Mouse (Mus musculus): Measurements from ENCODE around the gene Mrpl52.
A peak's percentile ranks its signal among the peaks of the same experiment; 100 is the strongest.

Mrpl52 gene

GRCm38 (mm10) chr14:54412000-54412576, 14.6 kb upstream of the Mrpl52 start:
- no peak for DNase-seq (ENCODE audit: low read depth)

GRCm38 (mm10) chr14:54412629-54413170, 14.0 kb upstream of the Mrpl52 start:
- DNase-seq (ENCODE audit: low read depth), result peak; percentile 75

- DNase-seq (ENCODE audit: low read depth), result peak; percentile 79
Observed at GRCm38 (mm10) chr14:54413877-54414700, 12.6 kb upstream of the Mrpl52 start.

GRCm38 (mm10) chr14:54415241-54416020, 11.3 kb upstream of the Mrpl52 start:
- no peak for DNase-seq (ENCODE audit: low read depth)

- DNase-seq (ENCODE audit: low read depth), result no peak
Observed at GRCm38 (mm10) chr14:54416229-54416775, 10.4 kb upstream of the Mrpl52 start.

GRCm38 (mm10) chr14:54416830-54417229, 9.9 kb upstream of the Mrpl52 start:
- peak; percentile 26 for DNase-seq (ENCODE audit: low read depth)

GRCm38 (mm10) chr14:54417623-54418081, 9.1 kb upstream of the Mrpl52 start, which contains the start of gene Slc7a7:
Slc7a7 (minus strand) TSS chr14:54417780.
- DNase-seq (ENCODE audit: low read depth), result peak; percentile 81

- DNase-seq (ENCODE audit: low read depth), result no peak
Observed at GRCm38 (mm10) chr14:54421014-54421413, 5.7 kb upstream of the Mrpl52 start.

- peak; percentile 70 for DNase-seq (ENCODE audit: low read depth)
Observed at GRCm38 (mm10) chr14:54423406-54423805, 3.3 kb upstream of the Mrpl52 start.

GRCm38 (mm10) chr14:54424634-54425033, 2.1 kb upstream of the Mrpl52 start:
- DNase-seq (ENCODE audit: low read depth), result no peak

- no peak for DNase-seq (ENCODE audit: low read depth)
Observed at GRCm38 (mm10) chr14:54425540-54425939, 1.2 kb upstream of the Mrpl52 start.

- DNase-seq (ENCODE audit: low read depth), result peak; percentile 88
Observed at GRCm38 (mm10) chr14:54426003-54426688, 563 bp upstream of the Mrpl52 start.

GRCm38 (mm10) chr14:54427696-54428095, 987 bp downstream of the Mrpl52 start:
- DNase-seq (ENCODE audit: low read depth), result peak; percentile 53

- no peak for DNase-seq (ENCODE audit: low read depth)
Observed at GRCm38 (mm10) chr14:54428421-54428820, 1.7 kb downstream of the Mrpl52 start.

- no peak for DNase-seq (ENCODE audit: low read depth)
Observed at GRCm38 (mm10) chr14:54429332-54430093, 2.8 kb downstream of the Mrpl52 start.

- no peak for DNase-seq (ENCODE audit: low read depth)
Observed at GRCm38 (mm10) chr14:54430406-54431145, 3.9 kb downstream of the Mrpl52 start.

- DNase-seq (ENCODE audit: low read depth), result no peak
Observed at GRCm38 (mm10) chr14:54431334-54432077, 4.8 kb downstream of the Mrpl52 start, which contains the start of gene Mmp14. Mmp14 (plus strand) TSS chr14:54431612.

GRCm38 (mm10) chr14:54432078-54432836, 5.5 kb downstream of the Mrpl52 start:
- DNase-seq (ENCODE audit: low read depth), result no peak

All from 416B (cell line).